Mouse (Mus musculus): ENCODE results near the gene Ccser1. TPM values are rescaled to one million over a fixed set of nuclear protein-coding genes. Genes with fewer than 3 reads are reported as not detected.

Gene Ccser1
- 1.5 and 1.8 TPM in 2 replicates for polyA plus RNA-seq (2012; rRNA removed; ENCODE audit: low replicate concordance)

DNA sequence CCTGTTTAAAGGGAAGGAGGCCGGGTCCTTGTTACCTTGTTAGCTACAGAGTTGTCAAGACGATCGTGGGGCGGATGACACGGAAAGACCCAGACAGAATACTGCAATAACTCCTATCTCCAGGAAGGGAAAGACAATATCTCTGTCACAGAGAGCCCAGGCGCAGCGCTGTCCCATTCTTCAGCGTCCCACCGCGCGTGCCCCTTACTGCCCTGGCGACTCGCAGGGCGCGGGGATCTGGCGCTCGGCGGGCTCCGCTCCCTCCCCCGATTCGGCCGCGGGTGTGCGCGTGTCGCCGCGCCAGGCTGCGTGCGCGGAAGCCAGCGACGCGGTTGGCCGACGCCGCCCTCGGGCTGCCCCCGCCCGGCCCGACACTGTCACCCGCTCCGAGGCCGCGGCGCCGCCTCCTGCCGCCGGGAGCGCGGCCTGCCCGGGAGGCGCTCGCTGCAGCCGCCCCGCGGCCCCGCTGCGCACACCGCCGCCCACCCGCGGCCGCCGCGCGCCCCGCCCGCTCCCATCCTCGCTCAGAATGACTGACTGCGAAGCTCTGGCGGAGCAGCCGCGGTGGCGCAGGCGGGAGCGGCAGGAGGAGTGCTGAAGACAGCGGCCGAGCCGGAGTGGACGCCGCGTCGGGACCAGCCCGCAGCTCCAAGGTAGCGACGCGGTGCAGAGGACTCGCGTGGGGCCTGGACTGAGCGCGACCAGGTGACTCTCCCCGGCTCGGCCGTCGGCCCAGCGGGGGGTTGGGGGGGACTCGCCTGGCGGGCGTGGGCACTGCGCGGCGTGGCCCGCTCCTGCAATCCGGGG, at the start of gene Ccser1:
TSS of gene Ccser1 (plus strand) at position 376 of the 807 bp plus-strand sequence.

